Mouse (Mus musculus): ENCODE measurements around the gene Rpl19. TPM values are rescaled to one million over a fixed set of nuclear protein-coding genes. Genes with fewer than 3 reads are reported as not detected.

The Rpl19 gene
- polyA plus RNA-seq, 1 experiment from 2014 or later = 1,089 TPM

- 75% methylated on average over 1 of the region's 1 CpGs for WGBS
- H3K9ac ChIP-seq (replicated peaks; ENCODE audit: low read length) = no peak overlapping the region
- no peak for ATAC-seq (replicated peaks; ENCODE audit: insufficient number of reproducible peaks, low FRiP score, low TSS enrichment, low read depth)
- H3K4me2 ChIP-seq (ENCODE audit: low read depth, low read length) = no peak overlapping the region
- H3K36me3 ChIP-seq (replicated peaks; ENCODE audit: control insufficient read depth, insufficient read depth, low read depth, low read length) = no peaks in the 10 kb centered on the region
- no peak overlapping the region for H3K4me3 ChIP-seq (ENCODE audit: low read depth, low read length)
- no peak for DNase-seq (ENCODE audit: low spot score)
- peaks cover 5% of the 10 kb centered on the region; the same call in 1 of the 2 replicates for H3K4me1 ChIP-seq (ENCODE audit: control insufficient read depth, insufficient read depth, low read length)
- H3K9me3 ChIP-seq (replicated peaks; ENCODE audit: control insufficient read depth, low read length) = no peaks in the 10 kb centered on the region
- peaks cover 4% of the 10 kb centered on the region; the same call in 1 of the 2 replicates for H3K27me3 ChIP-seq (ENCODE audit: control insufficient read depth, insufficient read depth, low read length)
- H3K27ac ChIP-seq (replicated peaks; ENCODE audit: low read depth, low read length) = no peak overlapping the region
Measured at GRCm38 (mm10) chr11:97996691-97997090, 29.8 kb upstream of the Rpl19 start.

GRCm38 (mm10) chr11:97997387-97997960 is 29.0 kb upstream of the Rpl19 start:
- H3K4me3 ChIP-seq (ENCODE audit: low read depth, low read length) = no peak overlapping the region
- no peaks in the 10 kb centered on the region for H3K9me3 ChIP-seq (replicated peaks; ENCODE audit: control insufficient read depth, low read length)
- H3K9ac ChIP-seq (replicated peaks; ENCODE audit: low read length) = no peak overlapping the region
- ATAC-seq (replicated peaks; ENCODE audit: insufficient number of reproducible peaks, low FRiP score, low TSS enrichment, low read depth) (no peak), DNase-seq (ENCODE audit: low spot score) (no peak)
- no peak overlapping the region for H3K4me2 ChIP-seq (ENCODE audit: low read depth, low read length)
- H3K4me1 ChIP-seq (ENCODE audit: control insufficient read depth, insufficient read depth, low read length) = peaks cover 5% of the 10 kb centered on the region; the same call in 1 of the 2 replicates
- H3K27ac ChIP-seq (replicated peaks; ENCODE audit: low read depth, low read length) = no peak overlapping the region
- 80% methylated on average over 8 of the region's 8 CpGs for WGBS
- H3K36me3 ChIP-seq (replicated peaks; ENCODE audit: control insufficient read depth, insufficient read depth, low read depth, low read length) = no peaks in the 10 kb centered on the region
- H3K27me3 ChIP-seq (ENCODE audit: control insufficient read depth, insufficient read depth, low read length) = peaks cover 5% of the 10 kb centered on the region; the same call in 1 of the 2 replicates

GRCm38 (mm10) chr11:97998074-97998793 is 28.3 kb upstream of the Rpl19 start:
- H3K4me1 ChIP-seq (ENCODE audit: control insufficient read depth, insufficient read depth, low read length) = peaks cover 9% of the 10 kb centered on the region; the same call in 1 of the 2 replicates
- 80% methylated on average over 11 of the region's 11 CpGs for WGBS
- no peak overlapping the region for H3K27ac ChIP-seq (replicated peaks; ENCODE audit: low read depth, low read length)
- H3K4me3 ChIP-seq (ENCODE audit: low read depth, low read length) = no peak overlapping the region
- no peak overlapping the region for H3K4me2 ChIP-seq (ENCODE audit: low read depth, low read length)
- ATAC-seq (replicated peaks; ENCODE audit: insufficient number of reproducible peaks, low FRiP score, low TSS enrichment, low read depth) (no peak), DNase-seq (ENCODE audit: low spot score) (no peak)
- H3K9ac ChIP-seq (replicated peaks; ENCODE audit: low read length) = no peak overlapping the region
- H3K27me3 ChIP-seq (ENCODE audit: control insufficient read depth, insufficient read depth, low read length) = peaks cover 8% of the 10 kb centered on the region; the same call in 1 of the 2 replicates
- H3K9me3 ChIP-seq (replicated peaks; ENCODE audit: control insufficient read depth, low read length) = no peaks in the 10 kb centered on the region
- no peaks in the 10 kb centered on the region for H3K36me3 ChIP-seq (replicated peaks; ENCODE audit: control insufficient read depth, insufficient read depth, low read depth, low read length)

- H3K27ac ChIP-seq (replicated peaks; ENCODE audit: low read depth, low read length) = no peak overlapping the region
- ATAC-seq (replicated peaks; ENCODE audit: insufficient number of reproducible peaks, low FRiP score, low TSS enrichment, low read depth) (no peak), DNase-seq (ENCODE audit: low spot score) (no peak)
- no peak overlapping the region for H3K9ac ChIP-seq (replicated peaks; ENCODE audit: low read length)
- peaks cover 9% of the 10 kb centered on the region; the same call in 1 of the 2 replicates for H3K4me1 ChIP-seq (ENCODE audit: control insufficient read depth, insufficient read depth, low read length)
- WGBS = 68% methylated on average over 7 of the region's 7 CpGs
- H3K36me3 ChIP-seq (replicated peaks; ENCODE audit: control insufficient read depth, insufficient read depth, low read depth, low read length) = no peaks in the 10 kb centered on the region
- H3K4me3 ChIP-seq (ENCODE audit: low read depth, low read length) = no peak overlapping the region
- H3K4me2 ChIP-seq (ENCODE audit: low read depth, low read length) = no peak overlapping the region
- H3K27me3 ChIP-seq (ENCODE audit: control insufficient read depth, insufficient read depth, low read length) = peaks cover 8% of the 10 kb centered on the region; the same call in 1 of the 2 replicates
- no peaks in the 10 kb centered on the region for H3K9me3 ChIP-seq (replicated peaks; ENCODE audit: control insufficient read depth, low read length)
Measured at GRCm38 (mm10) chr11:97998898-97999608, 27.5 kb upstream of the Rpl19 start.

GRCm38 (mm10) chr11:97999748-98000147 is 26.8 kb upstream of the Rpl19 start:
- DNase-seq (ENCODE audit: low spot score) = no peak
- ATAC-seq (replicated peaks; ENCODE audit: insufficient number of reproducible peaks, low FRiP score, low TSS enrichment, low read depth) = no peak
- H3K4me1 ChIP-seq (ENCODE audit: control insufficient read depth, insufficient read depth, low read length) = peaks cover 7% of the 10 kb centered on the region; the same call in 1 of the 2 replicates

GRCm38 (mm10) chr11:98000378-98001140 is 26.0 kb upstream of the Rpl19 start:
- H3K27me3 ChIP-seq (ENCODE audit: control insufficient read depth, insufficient read depth, low read length) = peaks cover 8% of the 10 kb centered on the region; the same call in 1 of the 2 replicates

More at GRCm38 (mm10) chr11:97999748-98000147, 26.8 kb upstream of the Rpl19 start:
- Histone ChIP-seq H3K4me3 (ENCODE audit: low read depth, low read length) (no peak overlapping the region), H3K4me2 (ENCODE audit: low read depth, low read length) (no peak overlapping the region), H3K9ac (replicated peaks; ENCODE audit: low read length) (no peak overlapping the region), H3K36me3 (replicated peaks; ENCODE audit: control insufficient read depth, insufficient read depth, low read depth, low read length) (peaks cover 1% of the 10 kb centered on the region; the same call in 1 of the 2 replicates), H3K27ac (replicated peaks; ENCODE audit: low read depth, low read length) (no peak overlapping the region), H3K27me3 (ENCODE audit: control insufficient read depth, insufficient read depth, low read length) (peaks cover 8% of the 10 kb centered on the region; the same call in 1 of the 2 replicates), H3K9me3 (replicated peaks; ENCODE audit: control insufficient read depth, low read length) (no peaks in the 10 kb centered on the region)
- 66% methylated on average over 5 of the region's 5 CpGs for WGBS

GRCm38 (mm10) chr11:98001351-98001824 is 25.1 kb upstream of the Rpl19 start:
- ATAC-seq (replicated peaks; ENCODE audit: insufficient number of reproducible peaks, low FRiP score, low TSS enrichment, low read depth) = no peak
- Histone ChIP-seq H3K9me3 (replicated peaks; ENCODE audit: control insufficient read depth, low read length) (no peaks in the 10 kb centered on the region), H3K27me3 (ENCODE audit: control insufficient read depth, insufficient read depth, low read length) (peaks cover 8% of the 10 kb centered on the region; the same call in 1 of the 2 replicates), H3K9ac (replicated peaks; ENCODE audit: low read length) (no peak overlapping the region), H3K4me2 (ENCODE audit: low read depth, low read length) (no peak overlapping the region), H3K27ac (replicated peaks; ENCODE audit: low read depth, low read length) (no peak overlapping the region), H3K4me1 (ENCODE audit: control insufficient read depth, insufficient read depth, low read length) (peaks cover 4% of the 10 kb centered on the region; the same call in 1 of the 2 replicates), H3K36me3 (replicated peaks; ENCODE audit: control insufficient read depth, insufficient read depth, low read depth, low read length) (peaks cover 3% of the 10 kb centered on the region; the same call in 1 of the 2 replicates), H3K4me3 (ENCODE audit: low read depth, low read length) (no peak overlapping the region)
- WGBS = 37% methylated on average over 11 of the region's 11 CpGs
- DNase-seq (ENCODE audit: low spot score) = no peak

More at GRCm38 (mm10) chr11:98000378-98001140, 26.0 kb upstream of the Rpl19 start:
- ATAC-seq (replicated peaks; ENCODE audit: insufficient number of reproducible peaks, low FRiP score, low TSS enrichment, low read depth) = no peak
- H3K36me3 ChIP-seq (replicated peaks; ENCODE audit: control insufficient read depth, insufficient read depth, low read depth, low read length) = peaks cover 3% of the 10 kb centered on the region; the same call in 1 of the 2 replicates
- H3K4me2 ChIP-seq (ENCODE audit: low read depth, low read length) = no peak overlapping the region
- H3K9ac ChIP-seq (replicated peaks; ENCODE audit: low read length) = no peak overlapping the region
- H3K4me1 ChIP-seq (ENCODE audit: control insufficient read depth, insufficient read depth, low read length) = peaks cover 4% of the 10 kb centered on the region; the same call in 1 of the 2 replicates
- H3K9me3 ChIP-seq (replicated peaks; ENCODE audit: control insufficient read depth, low read length) = no peaks in the 10 kb centered on the region
- H3K27ac ChIP-seq (replicated peaks; ENCODE audit: low read depth, low read length) = no peak overlapping the region
- 47% methylated on average over 7 of the region's 7 CpGs for WGBS
- no peak for DNase-seq (ENCODE audit: low spot score)
- no peak overlapping the region for H3K4me3 ChIP-seq (ENCODE audit: low read depth, low read length)
